Mouse (Mus musculus) Patski (cell line): ENCODE data around the gene Tusc2. TPM values are rescaled to one million over a fixed set of nuclear protein-coding genes. Genes with fewer than 3 reads are reported as not detected.

Experiments used
- ATAC-seq: fragments of 100-300 bp; one replicate; pipeline ENCODE4 v1.8.0; 2021
- CTCF ChIA-PET: fragments of 350-600 bp; sonication (Branson Sonifier 250); formaldehyde crosslinking; loops from one replicate; lab custom pipeline; 2022; ENCODE audit warnings: inconsistent platforms; lab: Charles Lee
- POLR2A ChIA-PET: fragments of 350-600 bp; sonication (Branson Sonifier 250); formaldehyde crosslinking; loops from one replicate; lab custom pipeline; 2022; ENCODE audit warnings: antibody characterized with exemption, inconsistent platforms; lab: Charles Lee
- DNase-seq: peaks from one replicate; pipeline ENCODE4 v3.0.0-alpha.2; 2011; ENCODE audit warnings: low read depth, low spot score
- H3K27me3 ChIP-seq: fragments of 371-371 bp; one replicate; pipeline ENCODE4 v1.5.1; 2021
- CTCF ChIP-seq: fragments of 100-300 bp; IDR thresholded peaks from one replicate; pipeline ENCODE4 v1.5.1; 2021
- in situ Hi-C: fragments of 300-500 bp; cut with MboI; formaldehyde crosslinking; loops from 3 replicates; pipeline ENCODE4 v1.11.1; 2018; ENCODE audit warnings: low pct_unique_long_range_greater_than_20kb, mixed read lengths
- polyA plus RNA-seq: library from polyadenylated mRNA; unstranded; gene quantifications from one replicate; pipeline ENCODE4 v1.2.3, GENCODE M21; 2021

Gene Tusc2
- polyA plus RNA-seq, 1 experiment from 2014 or later: 30.1 TPM

- H3K27me3 ChIP-seq: no peaks in the 10 kb centered on the region
- ChIA-PET CTCF (interaction anchor here (1.1 kb wide), 1 partner anchor 10 kb away, joined by 3 read pairs; no protein-coding TSS in a partner anchor), POLR2A (interaction anchor here (0.8 to 1.2 kb wide), 2 partner anchors 18 to 19 kb away, joined by 3 read pairs; no protein-coding TSS in a partner anchor)
- in situ Hi-C loops: no loop called here
- no peak for ATAC-seq
- no peak for TF ChIP-seq CTCF
- DNase-seq: no peak
Measured at GRCm38 (mm10) chr9:107575579-107576356, 12.7 kb downstream of the Tusc2 start.

GRCm38 (mm10) chr9:107576357-107577107 lies 13.5 kb downstream of the Tusc2 start, which contains the start of gene Hyal1:
Gene Hyal1, plus strand, starts transcription at chr9:107576927.
- H3K27me3 ChIP-seq: no peaks in the 10 kb centered on the region
- no peak for DNase-seq
- POLR2A ChIA-PET: no interaction called here
- in situ Hi-C loops: no loop called here
- CTCF ChIA-PET: interaction anchor here (1.2 kb wide), 1 partner anchor 11 kb away, joined by 4 read pairs; no protein-coding TSS in a partner anchor
- ATAC-seq: no peak
- no peak for TF ChIP-seq CTCF

- ATAC-seq: no peak
- ChIA-PET CTCF (interaction anchor here (2.8 kb wide), 1 partner anchor 12 kb away, joined by 9 read pairs; no protein-coding TSS in a partner anchor), POLR2A (no interaction called here)
- TF ChIP-seq CTCF: no peak
- no peak for DNase-seq
- in situ Hi-C loops: no loop called here
- H3K27me3 ChIP-seq: no peaks in the 10 kb centered on the region
Measured at GRCm38 (mm10) chr9:107577871-107578270, 14.8 kb downstream of the Tusc2 start.

- no peaks in the 10 kb centered on the region for H3K27me3 ChIP-seq
- ChIA-PET CTCF (interaction anchor here (2.8 to 2.9 kb wide), 2 partner anchors 9 to 13 kb away, joined by 9 to 19 read pairs; partner anchors contain the start of gene Hyal2), POLR2A (interaction anchor here (1.2 kb wide), 1 partner anchor 9 kb away, joined by 4 read pairs; the partner anchor contains the start of gene Ifrd2)
- TF ChIP-seq CTCF: no peak
- no peak for ATAC-seq
- in situ Hi-C loops: no loop called here
- DNase-seq: no peak
Measured at GRCm38 (mm10) chr9:107578587-107578986, 15.5 kb downstream of the Tusc2 start, which contains the start of gene Naa80. Gene Naa80, plus strand, starts transcription at chr9:107578887.

- in situ Hi-C loops: no loop called here
- POLR2A ChIA-PET: interaction anchor here (0.5 to 3.2 kb wide), 4 partner anchors 8 to 295 kb away, joined by 3 to 9 read pairs (median 4); partner anchors contain the start of genes Ifrd2 and Tusc2
Measured at GRCm38 (mm10) chr9:107579023-107579900, 16.2 kb downstream of the Tusc2 start.

GRCm38 (mm10) chr9:107580501-107581317 lies 17.7 kb downstream of the Tusc2 start, which contains the start of gene Hyal3:
Gene Hyal3, plus strand, starts transcription at chr9:107580818.
- ATAC-seq (peak; percentile 69), DNase-seq (no peak)
- CTCF ChIA-PET: interaction anchor here (1.0 to 2.9 kb wide), 6 partner anchors 11 to 64 kb away, joined by 3 to 19 read pairs (median 7); partner anchors contain the start of gene Hyal2
- no peak for TF ChIP-seq CTCF
- no peaks in the 10 kb centered on the region for H3K27me3 ChIP-seq
- POLR2A ChIA-PET: interaction anchor here (0.5 to 3.2 kb wide), 4 partner anchors 11 to 28 kb away, joined by 3 to 9 read pairs (median 6); partner anchors contain the start of gene Tusc2
- in situ Hi-C loops: no loop called here

More at GRCm38 (mm10) chr9:107579023-107579900, 16.2 kb downstream of the Tusc2 start:
- TF ChIP-seq CTCF: no peak
- CTCF ChIA-PET: interaction anchor here (1.2 to 2.9 kb wide), 5 partner anchors 9 to 65 kb away, joined by 3 to 19 read pairs (median 9); partner anchors contain the start of gene Hyal2
- H3K27me3 ChIP-seq: no peaks in the 10 kb centered on the region
- ATAC-seq: peak; percentile 40
- no peak for DNase-seq

GRCm38 (mm10) chr9:107581584-107581983 lies 18.5 kb downstream of the Tusc2 start:
- DNase-seq (no peak), ATAC-seq (no peak)
- H3K27me3 ChIP-seq: no peaks in the 10 kb centered on the region
- in situ Hi-C loops: no loop called here
- ChIA-PET POLR2A (interaction anchor here (0.5 to 3.2 kb wide), 3 partner anchors 12 to 27 kb away, joined by 3 to 9 read pairs (median 8); partner anchors contain the start of gene Tusc2), CTCF (interaction anchor here (1.0 kb wide), 1 partner anchor 44 kb away, joined by 3 read pairs; no protein-coding TSS in a partner anchor)
- TF ChIP-seq CTCF: no peak

- H3K27me3 ChIP-seq: no peaks in the 10 kb centered on the region
- no peak for TF ChIP-seq CTCF
- CTCF ChIA-PET: no interaction called here
- ATAC-seq (no peak), DNase-seq (no peak)
- POLR2A ChIA-PET: interaction anchor here (1.1 to 3.2 kb wide), 2 partner anchors 17 to 20 kb away, joined by 3 to 9 read pairs; partner anchors contain the start of gene Tusc2
- in situ Hi-C loops: no loop called here
Measured at GRCm38 (mm10) chr9:107582509-107583062, 19.5 kb downstream of the Tusc2 start.
